Mouse (Mus musculus): Measurements from ENCODE around the gene Tph2. TPM values are rescaled to one million over a fixed set of nuclear protein-coding genes. Genes with fewer than 3 reads are reported as not detected.
"Not testable (repeated sequence)": the region's sequence is repeated elsewhere in the genome, so short reads cannot be mapped to it uniquely, and the experiment has no call there.

Tph2 gene
- polyA plus RNA-seq, 1 experiment from 2014 or later, result 0.06 TPM

DNA sequence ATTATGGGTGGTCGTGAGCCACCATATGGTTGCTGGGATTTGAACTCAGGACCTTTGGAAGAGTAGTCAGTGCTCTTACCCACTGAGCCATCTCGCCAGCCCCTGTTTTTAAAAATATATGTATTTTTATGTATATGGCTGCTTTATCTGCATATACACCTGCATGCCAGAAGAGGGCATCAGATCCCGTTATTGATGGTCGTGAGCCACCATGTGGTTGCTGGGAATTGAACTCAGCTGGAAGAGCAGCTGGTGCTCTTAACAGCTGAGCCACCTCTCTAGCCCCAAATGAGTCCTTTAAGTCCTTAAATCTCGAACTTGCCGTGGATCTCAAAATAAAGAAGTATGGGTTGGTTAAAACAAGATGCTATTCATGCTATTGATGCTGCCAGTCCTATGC, 6.8 kb downstream of the Tph2 start:
- not testable (repeated sequence) for H3K4me3 ChIP-seq (replicated peaks); H3K27me3 ChIP-seq (replicated peaks); ATAC-seq (ENCODE audit: insufficient read depth, low FRiP score, low read depth); H3K9me3 ChIP-seq; H3K4me1 ChIP-seq; H3K4me2 ChIP-seq; H3K9ac ChIP-seq; H3K27ac ChIP-seq; H3K36me3 ChIP-seq
- 63% methylated on average over 6 of the region's 6 CpGs for WGBS

DNA sequence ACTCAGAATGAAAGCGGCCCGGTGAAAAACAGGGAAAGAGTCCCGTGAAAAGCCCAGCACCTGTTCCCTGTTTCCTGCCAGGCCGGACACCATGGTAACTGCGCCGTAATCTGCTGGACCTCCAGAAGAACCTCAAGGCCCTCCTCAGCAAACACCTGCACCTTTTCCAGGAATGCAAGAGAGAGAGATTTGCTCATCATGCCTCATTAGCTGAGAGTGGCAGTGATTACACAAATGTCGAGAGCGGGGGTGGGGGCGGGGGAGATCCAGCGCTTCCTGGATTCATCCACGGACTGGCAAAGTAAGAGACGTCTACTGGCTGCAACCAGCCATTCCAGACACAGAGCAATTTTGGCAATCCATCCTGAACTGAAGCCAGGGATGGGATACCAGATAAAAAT, 9.2 kb downstream of the Tph2 start:
- Histone ChIP-seq H3K4me1 (no peaks in the 10 kb centered on the region), H3K27me3 (replicated peaks) (no peaks in the 10 kb centered on the region), H3K36me3 (no peaks in the 10 kb centered on the region), H3K4me3 (replicated peaks) (no peak overlapping the region), H3K9ac (no peak overlapping the region), H3K27ac (no peak overlapping the region), H3K9me3 (no peaks in the 10 kb centered on the region), H3K4me2 (peak overlapping the region; percentile 25; the same call in 1 of the 2 replicates)
- no peak for ATAC-seq (ENCODE audit: insufficient read depth, low FRiP score, low read depth)
- WGBS, result 43% methylated on average over 12 of the region's 12 CpGs

DNA sequence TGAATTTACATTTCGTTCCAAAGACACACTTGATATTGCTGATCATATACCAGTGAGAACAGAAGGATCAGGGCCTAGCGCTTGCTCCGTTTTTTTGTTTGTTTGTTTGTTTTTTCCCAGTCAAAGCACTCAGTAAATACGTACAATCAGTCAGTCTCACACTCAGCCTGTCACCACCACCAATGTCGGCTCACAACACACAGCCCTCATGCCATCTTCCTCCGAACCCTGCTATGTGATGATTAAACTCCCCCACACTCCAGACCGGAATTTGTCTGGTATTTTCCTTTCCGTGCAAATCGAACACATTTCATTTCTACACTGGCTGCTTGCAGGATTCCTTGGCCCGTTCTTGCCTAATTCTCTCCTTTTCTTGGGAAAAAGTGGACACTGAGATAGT, 11.5 kb downstream of the Tph2 start:
- no peak overlapping the region for H3K9ac ChIP-seq
- H3K4me3 ChIP-seq (replicated peaks), result no peak overlapping the region
- no peak overlapping the region for H3K27ac ChIP-seq
- 69% methylated on average over 10 of the region's 10 CpGs for WGBS
- no peaks in the 10 kb centered on the region for H3K27me3 ChIP-seq (replicated peaks)
- H3K4me2 ChIP-seq, result no peak overlapping the region
- no peaks in the 10 kb centered on the region for H3K4me1 ChIP-seq
- no peak for ATAC-seq (ENCODE audit: insufficient read depth, low FRiP score, low read depth)
- no peaks in the 10 kb centered on the region for H3K36me3 ChIP-seq
- no peaks in the 10 kb centered on the region for H3K9me3 ChIP-seq

DNA sequence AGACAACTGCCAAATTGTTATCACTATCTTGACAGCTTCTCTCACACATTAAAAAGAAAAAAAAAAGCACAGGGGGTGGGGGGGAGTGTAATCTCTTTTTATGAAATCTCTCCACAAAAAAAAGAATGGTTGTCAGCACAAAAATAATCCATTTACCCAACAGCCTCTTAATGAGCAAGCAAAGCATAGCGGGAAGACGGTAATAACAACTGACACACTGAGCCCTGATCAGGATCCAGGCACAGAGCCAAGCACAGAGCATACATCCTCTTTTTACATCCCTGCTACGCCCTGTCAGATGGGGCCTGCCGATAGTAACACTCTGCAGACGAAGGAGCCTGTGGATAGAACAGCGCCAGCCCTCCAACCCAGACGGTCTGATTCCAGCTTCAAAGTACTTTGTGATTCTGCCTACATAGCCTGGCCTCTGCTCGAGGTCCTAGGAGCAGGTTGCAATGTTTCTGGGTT, 13.4 kb downstream of the Tph2 start:
- no peak overlapping the region for H3K4me3 ChIP-seq (replicated peaks)
- 32% methylated on average over 8 of the region's 8 CpGs for WGBS
- H3K4me2 ChIP-seq, result no peak overlapping the region
- no peaks in the 10 kb centered on the region for H3K27me3 ChIP-seq (replicated peaks)
- no peaks in the 10 kb centered on the region for H3K9me3 ChIP-seq
- H3K4me1 ChIP-seq, result no peaks in the 10 kb centered on the region
- no peak overlapping the region for H3K27ac ChIP-seq
- H3K9ac ChIP-seq, result no peak overlapping the region
- H3K36me3 ChIP-seq, result no peaks in the 10 kb centered on the region
- ATAC-seq (ENCODE audit: insufficient read depth, low FRiP score, low read depth), result peak; percentile 39; the same call in 1 of the 2 replicates

DNA sequence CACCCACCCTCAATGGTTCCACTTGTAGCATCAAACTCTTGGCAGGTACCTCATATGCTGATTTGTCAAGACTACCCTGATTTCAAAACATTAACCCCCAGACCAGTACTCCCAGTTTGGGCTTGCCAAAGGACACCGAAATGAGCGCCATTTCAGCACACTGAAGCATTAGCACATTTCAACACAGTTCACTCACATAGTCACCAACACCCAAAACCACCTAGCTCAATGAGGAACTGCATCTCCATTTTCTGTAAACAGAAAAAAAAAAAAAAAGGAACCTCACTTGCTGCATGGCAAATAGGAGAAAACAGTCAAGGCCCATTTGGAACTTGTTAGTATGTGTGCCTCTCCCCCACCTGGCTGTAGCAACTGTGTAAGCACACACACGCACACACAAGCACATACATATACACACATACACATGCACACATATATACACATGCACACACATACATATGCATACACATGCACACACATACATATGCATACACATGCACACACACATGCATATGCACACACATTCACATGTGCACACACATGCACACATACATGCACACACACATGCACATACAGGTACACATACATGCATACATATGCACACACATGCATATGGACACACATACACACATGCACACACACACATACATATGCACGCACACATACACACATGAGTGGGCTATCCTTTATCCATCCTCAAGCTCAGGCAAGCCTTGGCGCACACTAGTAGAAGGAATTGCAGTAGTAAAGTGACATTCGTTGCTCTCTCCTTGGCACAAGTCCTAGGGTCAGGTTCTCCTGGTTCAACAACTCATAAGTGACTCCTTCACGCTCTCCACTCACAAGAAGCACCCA, 14.1 kb downstream of the Tph2 start:
- no peak for ATAC-seq (ENCODE audit: insufficient read depth, low FRiP score, low read depth)
- H3K4me3 ChIP-seq (replicated peaks), result no peak overlapping the region
- WGBS, result 79% methylated on average over 7 of the region's 7 CpGs
- no peak overlapping the region for H3K4me2 ChIP-seq
- H3K4me1 ChIP-seq, result no peaks in the 10 kb centered on the region
- H3K9me3 ChIP-seq, result no peaks in the 10 kb centered on the region
- H3K9ac ChIP-seq, result no peak overlapping the region
- H3K27ac ChIP-seq, result no peak overlapping the region
- no peaks in the 10 kb centered on the region for H3K27me3 ChIP-seq (replicated peaks)
- no peaks in the 10 kb centered on the region for H3K36me3 ChIP-seq

DNA sequence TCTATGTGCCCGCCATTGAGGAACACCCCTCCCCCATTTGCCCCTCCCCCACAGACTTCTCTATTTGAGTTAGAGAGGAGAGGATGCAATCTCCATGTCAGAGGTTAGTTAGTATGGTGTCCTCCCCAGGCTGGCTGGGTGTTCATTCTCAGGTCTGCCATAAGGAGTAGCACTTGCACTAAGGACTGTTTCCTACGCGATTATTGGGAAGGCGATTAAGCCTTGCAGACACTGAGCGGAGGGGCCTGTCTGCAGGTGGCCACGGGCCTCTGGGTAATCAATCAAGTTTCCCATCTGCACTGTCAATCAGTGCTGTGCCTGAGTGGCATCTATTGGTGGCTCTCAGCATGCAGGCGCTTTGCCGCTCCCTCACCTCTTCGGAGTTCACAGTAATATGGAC, 15.4 kb downstream of the Tph2 start:
- H3K9me3 ChIP-seq, result no peaks in the 10 kb centered on the region
- no peak overlapping the region for H3K9ac ChIP-seq
- no peaks in the 10 kb centered on the region for H3K4me1 ChIP-seq
- 29% methylated on average over 9 of the region's 9 CpGs for WGBS
- H3K4me2 ChIP-seq, result no peak overlapping the region
- H3K27ac ChIP-seq, result no peak overlapping the region
- no peaks in the 10 kb centered on the region for H3K36me3 ChIP-seq
- no peaks in the 10 kb centered on the region for H3K27me3 ChIP-seq (replicated peaks)
- no peak for ATAC-seq (ENCODE audit: insufficient read depth, low FRiP score, low read depth)
- H3K4me3 ChIP-seq (replicated peaks), result no peak overlapping the region

DNA sequence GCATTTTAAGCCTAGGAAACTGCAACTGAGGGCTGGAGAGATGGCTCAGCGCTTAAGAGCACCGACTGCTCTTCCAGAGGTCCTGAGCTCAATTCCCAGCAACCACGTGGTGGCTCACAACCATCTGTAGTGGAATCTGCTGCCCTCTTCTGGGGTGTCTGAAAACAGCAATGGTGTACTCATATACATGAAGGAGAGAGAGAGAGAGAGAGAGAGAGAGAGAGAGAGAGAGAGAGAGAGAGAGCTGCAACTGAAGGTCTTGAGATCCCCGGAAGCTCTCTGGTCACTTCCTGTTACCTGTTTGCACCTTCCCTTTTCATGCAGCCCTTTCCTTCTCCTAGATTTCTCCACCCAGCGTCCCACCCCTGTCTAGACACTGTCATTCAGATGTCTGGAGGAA, 24.5 kb downstream of the Tph2 start:
- 66% methylated on average over 5 of the region's 5 CpGs for WGBS
- Histone ChIP-seq H3K4me3 (replicated peaks) (no peak overlapping the region), H3K27me3 (replicated peaks) (no peaks in the 10 kb centered on the region)

DNA sequence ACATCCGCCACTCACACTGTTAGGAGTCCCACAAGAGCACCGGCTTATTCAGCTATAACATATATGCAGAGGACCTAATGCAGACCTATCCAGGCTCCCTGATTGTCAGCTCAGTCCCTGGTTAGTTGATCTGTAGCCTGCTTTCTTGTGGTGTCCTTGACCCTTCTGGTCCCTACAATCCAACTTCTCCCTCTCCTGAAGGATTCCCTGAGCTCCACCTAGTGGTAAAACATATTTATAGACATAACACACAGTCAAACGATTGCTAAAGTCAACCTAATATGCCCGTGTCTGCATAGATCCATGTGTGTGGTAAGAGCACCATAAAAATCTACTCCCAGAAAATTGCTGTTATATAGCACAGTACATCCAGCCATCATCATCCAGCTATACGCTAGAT, 37.5 kb downstream of the Tph2 start:
- Histone ChIP-seq H3K27ac (no peak overlapping the region), H3K9me3 (no peaks in the 10 kb centered on the region), H3K36me3 (no peaks in the 10 kb centered on the region), H3K9ac (no peak overlapping the region), H3K4me2 (no peak overlapping the region), H3K27me3 (replicated peaks) (no peaks in the 10 kb centered on the region), H3K4me3 (replicated peaks) (no peak overlapping the region), H3K4me1 (no peaks in the 10 kb centered on the region)
- no peak for ATAC-seq (ENCODE audit: insufficient read depth, low FRiP score, low read depth)
- WGBS, result 65% methylated on average over 5 of the region's 5 CpGs

More for the DNA sequence above, 24.5 kb downstream of the Tph2 start:
- Histone ChIP-seq H3K27ac (no peak overlapping the region), H3K4me1 (no peaks in the 10 kb centered on the region), H3K9me3 (no peaks in the 10 kb centered on the region), H3K4me2 (no peak overlapping the region), H3K36me3 (no peaks in the 10 kb centered on the region), H3K9ac (no peak overlapping the region)
- no peak for ATAC-seq (ENCODE audit: insufficient read depth, low FRiP score, low read depth)

DNA sequence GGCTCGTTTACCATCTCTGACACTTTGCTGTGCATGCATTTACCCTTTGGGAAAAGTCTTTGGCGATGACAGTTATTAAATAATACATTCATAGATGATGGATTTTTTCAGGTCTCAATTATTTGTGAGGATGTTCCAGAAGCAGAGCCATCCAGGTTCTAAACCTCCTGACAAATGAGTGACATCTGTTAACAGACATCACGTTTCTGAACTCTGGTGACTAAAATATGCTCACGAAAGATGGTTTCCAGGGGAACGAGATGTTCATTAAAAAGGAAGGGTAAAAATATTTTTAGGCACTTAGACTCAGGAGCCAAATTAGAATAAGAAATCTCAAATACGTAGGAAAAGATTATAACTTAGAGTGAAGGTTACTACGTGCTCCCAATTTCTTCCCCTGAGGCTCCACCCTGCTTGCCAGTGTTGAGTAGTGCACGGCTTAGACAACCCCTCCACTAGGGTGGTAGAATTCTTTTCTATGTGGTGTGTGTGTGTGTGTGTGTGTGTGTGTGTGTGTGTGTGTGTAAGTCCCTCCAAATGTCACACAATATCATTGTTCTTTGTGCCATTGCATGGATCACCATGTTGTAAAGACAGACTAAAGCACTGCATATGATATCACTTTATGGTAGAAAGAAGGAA, 38.4 kb downstream of the Tph2 start:
- Histone ChIP-seq H3K4me1 (no peaks in the 10 kb centered on the region), H3K36me3 (no peaks in the 10 kb centered on the region), H3K4me3 (replicated peaks) (no peak overlapping the region), H3K9me3 (no peaks in the 10 kb centered on the region), H3K27ac (no peak overlapping the region), H3K9ac (no peak overlapping the region), H3K4me2 (no peak overlapping the region), H3K27me3 (replicated peaks) (no peaks in the 10 kb centered on the region)
- ATAC-seq (ENCODE audit: insufficient read depth, low FRiP score, low read depth), result no peak
- 86% methylated on average over 8 of the region's 8 CpGs for WGBS

DNA sequence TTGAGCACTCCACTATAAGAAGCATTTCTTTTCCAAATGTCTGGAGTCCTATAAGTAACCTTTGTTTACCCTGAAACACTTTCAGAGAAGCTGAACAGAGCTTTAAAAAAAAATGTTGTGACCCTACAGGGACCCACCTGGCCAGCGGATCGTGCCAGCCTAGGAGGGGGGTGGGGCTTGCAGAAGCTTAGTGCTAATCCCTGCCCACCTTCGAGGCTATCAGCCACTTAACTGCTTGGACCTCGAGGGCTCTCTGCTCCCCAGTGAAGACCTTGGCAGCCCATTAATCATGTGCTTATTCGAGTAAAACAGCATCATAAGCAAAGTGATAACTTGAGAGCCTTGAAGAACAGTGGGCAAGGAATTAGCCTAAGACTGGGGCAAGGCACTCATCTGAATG, 40.3 kb downstream of the Tph2 start:
- no peaks in the 10 kb centered on the region for H3K9me3 ChIP-seq
- H3K4me3 ChIP-seq (replicated peaks), result no peak overlapping the region
- no peaks in the 10 kb centered on the region for H3K4me1 ChIP-seq
- H3K36me3 ChIP-seq, result no peaks in the 10 kb centered on the region
- ATAC-seq (ENCODE audit: insufficient read depth, low FRiP score, low read depth), result no peak
- no peak overlapping the region for H3K4me2 ChIP-seq
- H3K9ac ChIP-seq, result no peak overlapping the region
- H3K27me3 ChIP-seq (replicated peaks), result no peaks in the 10 kb centered on the region
- H3K27ac ChIP-seq, result no peak overlapping the region
- 19% methylated on average over 5 of the region's 5 CpGs for WGBS

DNA sequence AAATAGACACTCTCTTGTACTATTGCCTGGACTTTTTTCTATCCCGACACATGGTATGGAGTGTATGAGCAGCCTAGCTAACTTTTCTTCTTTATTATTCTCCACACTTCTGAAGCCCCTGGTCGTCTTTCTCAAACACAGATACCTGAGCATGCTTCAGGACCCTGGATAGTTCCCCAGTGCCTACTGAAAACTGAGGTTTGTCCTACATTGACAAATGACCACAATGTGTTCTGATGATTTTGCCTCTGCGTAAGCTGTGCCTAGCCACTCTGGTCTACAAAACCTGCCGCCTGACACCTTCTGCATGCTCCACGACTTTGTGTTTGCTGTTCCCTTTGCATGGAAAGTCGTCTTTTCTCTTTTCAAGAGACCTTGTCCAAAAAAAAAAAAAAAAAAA, 41.2 kb downstream of the Tph2 start:
- H3K9ac ChIP-seq, result no peak overlapping the region
- no peak for ATAC-seq (ENCODE audit: insufficient read depth, low FRiP score, low read depth)
- H3K9me3 ChIP-seq, result no peaks in the 10 kb centered on the region
- H3K27me3 ChIP-seq (replicated peaks), result no peaks in the 10 kb centered on the region
- no peaks in the 10 kb centered on the region for H3K36me3 ChIP-seq
- WGBS, result 42% methylated on average over 6 of the region's 6 CpGs
- no peak overlapping the region for H3K27ac ChIP-seq
- no peaks in the 10 kb centered on the region for H3K4me1 ChIP-seq
- no peak overlapping the region for H3K4me3 ChIP-seq (replicated peaks)
- no peak overlapping the region for H3K4me2 ChIP-seq

DNA sequence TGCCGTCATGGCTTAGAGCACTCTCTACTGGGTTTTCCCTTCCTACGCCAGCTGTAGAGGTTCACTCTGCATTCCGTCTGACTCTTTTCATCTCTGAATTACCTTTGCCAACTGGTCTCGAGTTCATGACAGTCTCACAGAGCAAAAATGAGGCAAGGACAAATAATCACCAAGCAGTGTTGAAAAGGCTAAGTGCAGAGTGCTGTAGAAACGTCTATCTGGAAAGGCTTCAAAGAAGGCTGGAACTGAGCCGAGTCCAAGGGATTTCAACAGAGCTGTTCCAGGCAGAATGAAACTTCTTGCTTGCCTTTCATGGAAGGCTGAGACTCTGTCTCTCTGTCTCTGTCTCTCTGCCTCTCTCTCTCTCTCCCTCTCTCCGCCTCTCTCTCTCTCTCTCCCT, 47.8 kb downstream of the Tph2 start:
- 65% methylated on average over 7 of the region's 7 CpGs for WGBS
- no peak for ATAC-seq (ENCODE audit: insufficient read depth, low FRiP score, low read depth)
- no peaks in the 10 kb centered on the region for H3K4me1 ChIP-seq
- no peak overlapping the region for H3K9ac ChIP-seq
- no peak overlapping the region for H3K4me2 ChIP-seq
- no peaks in the 10 kb centered on the region for H3K27me3 ChIP-seq (replicated peaks)
- no peak overlapping the region for H3K27ac ChIP-seq
- no peaks in the 10 kb centered on the region for H3K36me3 ChIP-seq
- no peak overlapping the region for H3K4me3 ChIP-seq (replicated peaks)
- H3K9me3 ChIP-seq, result no peaks in the 10 kb centered on the region
